Mouse (Mus musculus): Measurements from ENCODE around the gene Trim25. TPM values are rescaled to one million over a fixed set of nuclear protein-coding genes. Genes with fewer than 3 reads are reported as not detected.
"Not testable (repeated sequence)": the region's sequence is repeated elsewhere in the genome, so short reads cannot be mapped to it uniquely, and the experiment has no call there.

The Trim25 gene
- polyA plus RNA-seq, 1 experiment from 2014 or later: 2.8 TPM

DNA sequence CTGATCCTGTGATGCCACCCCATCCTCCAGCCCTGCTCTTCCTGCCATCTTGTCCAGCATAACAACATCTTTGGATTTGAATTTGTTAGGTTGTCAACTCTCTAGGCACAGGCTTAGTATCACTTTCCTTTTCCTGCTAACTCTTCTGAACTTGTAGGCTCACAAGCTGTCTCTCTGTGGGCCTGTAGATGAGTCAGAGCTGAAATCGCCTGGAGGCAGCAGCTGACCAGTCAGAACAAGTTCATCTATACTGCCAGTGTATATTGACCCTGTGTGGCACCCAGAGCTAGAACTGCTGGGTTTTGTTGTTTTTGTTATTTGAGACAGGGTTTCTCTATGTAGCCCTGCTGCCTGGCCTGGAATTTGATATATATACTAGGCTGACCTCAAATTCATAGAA, 32.0 kb downstream of the Trim25 start:
- no peaks in the 10 kb centered on the region for H3K36me3 ChIP-seq
- no peak for ATAC-seq (replicated peaks)
- WGBS: 91% methylated on average over 1 of the region's 1 CpGs
- H3K9ac ChIP-seq (replicated peaks): no peak overlapping the region
- H3K4me2 ChIP-seq (replicated peaks): no peak overlapping the region
- H3K4me3 ChIP-seq: no peak overlapping the region
- no peaks in the 10 kb centered on the region for H3K4me1 ChIP-seq
- H3K27ac ChIP-seq (replicated peaks): no peak overlapping the region
- H3K27me3 ChIP-seq: no peaks in the 10 kb centered on the region
- no peaks in the 10 kb centered on the region for H3K9me3 ChIP-seq

DNA sequence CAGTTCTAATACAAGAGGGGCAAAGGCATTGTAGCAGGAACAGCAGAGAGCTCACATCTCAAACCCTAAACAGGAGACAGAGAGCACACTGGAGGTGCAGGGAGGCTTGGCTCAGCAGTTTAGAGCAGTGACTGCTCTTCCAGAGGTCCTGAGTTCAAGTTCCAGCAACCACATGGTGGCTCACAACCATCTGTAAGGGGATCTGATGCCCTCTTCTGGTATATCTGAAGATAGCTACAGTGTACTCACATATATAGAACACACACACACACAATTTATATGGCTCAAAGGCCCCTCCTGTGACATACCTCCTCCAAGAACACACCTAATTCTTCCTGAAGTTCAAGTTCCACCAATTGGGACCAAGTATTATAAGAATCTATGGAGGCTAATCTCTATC, 35.4 kb downstream of the Trim25 start:
- Histone ChIP-seq H3K36me3 (peaks cover 19% of the 10 kb centered on the region), H3K4me1 (no peaks in the 10 kb centered on the region), H3K4me2 (replicated peaks) (no peak overlapping the region), H3K27me3 (no peaks in the 10 kb centered on the region), H3K9me3 (no peaks in the 10 kb centered on the region), H3K9ac (replicated peaks) (no peak overlapping the region), H3K27ac (replicated peaks) (no peak overlapping the region), H3K4me3 (no peak overlapping the region)
- no peak for ATAC-seq (replicated peaks)

DNA sequence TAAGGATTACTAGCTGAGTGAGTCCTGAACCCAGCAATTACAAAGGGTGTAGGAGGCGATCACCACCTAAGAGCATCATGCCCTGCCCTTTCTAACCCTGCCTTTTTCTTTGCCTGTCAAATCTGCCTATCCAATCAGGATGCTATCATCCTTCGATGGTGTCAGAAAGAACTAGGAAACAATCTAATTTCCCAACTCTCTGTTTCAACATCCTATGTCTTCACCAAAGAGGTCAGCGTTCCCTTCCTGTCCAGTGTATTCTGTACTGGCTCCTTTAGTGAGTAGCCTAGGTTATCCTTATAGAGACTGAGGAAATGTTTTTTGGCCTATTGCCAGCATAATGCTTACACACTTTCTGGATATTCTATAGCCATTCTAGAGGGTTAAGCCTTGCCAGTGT, 36.4 kb downstream of the Trim25 start:
- Histone ChIP-seq H3K4me2 (replicated peaks) (no peak overlapping the region), H3K4me1 (no peaks in the 10 kb centered on the region), H3K9me3 (no peaks in the 10 kb centered on the region), H3K9ac (replicated peaks) (no peak overlapping the region), H3K36me3 (peaks cover 28% of the 10 kb centered on the region), H3K27me3 (no peaks in the 10 kb centered on the region), H3K4me3 (no peak overlapping the region), H3K27ac (replicated peaks) (no peak overlapping the region)
- 81% methylated on average over 3 of the region's 3 CpGs for whole genome bisulfite sequencing
- ATAC-seq (replicated peaks): no peak

DNA sequence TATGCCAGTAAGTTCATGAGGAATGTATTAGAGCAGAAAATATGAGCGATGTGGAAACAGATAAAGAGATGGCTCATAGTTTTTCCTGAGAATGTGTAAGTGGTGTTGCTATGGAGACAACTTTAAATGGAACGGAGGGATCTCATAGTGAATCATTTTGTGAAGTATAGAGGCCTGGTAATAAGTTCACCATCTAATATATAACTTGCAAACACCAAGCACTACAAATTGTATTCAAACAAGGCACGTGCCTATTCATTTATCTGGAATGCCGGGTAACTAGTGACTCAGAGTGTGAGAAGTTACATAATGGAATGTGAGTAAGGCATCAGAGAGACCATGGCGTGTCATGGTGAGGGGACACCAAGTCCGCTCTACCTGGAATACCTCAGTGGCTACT, 39.3 kb downstream of the Trim25 start:
- no peak overlapping the region for H3K4me3 ChIP-seq
- H3K4me2 ChIP-seq (replicated peaks): no peak overlapping the region
- no peaks in the 10 kb centered on the region for H3K27me3 ChIP-seq
- ATAC-seq (replicated peaks): no peak
- H3K9ac ChIP-seq (replicated peaks): no peak overlapping the region
- no peak overlapping the region for H3K27ac ChIP-seq (replicated peaks)
- no peaks in the 10 kb centered on the region for H3K9me3 ChIP-seq
- WGBS: 91% methylated on average over 6 of the region's 6 CpGs
- H3K36me3 ChIP-seq: peaks cover 46% of the 10 kb centered on the region
- H3K4me1 ChIP-seq: no peaks in the 10 kb centered on the region

DNA sequence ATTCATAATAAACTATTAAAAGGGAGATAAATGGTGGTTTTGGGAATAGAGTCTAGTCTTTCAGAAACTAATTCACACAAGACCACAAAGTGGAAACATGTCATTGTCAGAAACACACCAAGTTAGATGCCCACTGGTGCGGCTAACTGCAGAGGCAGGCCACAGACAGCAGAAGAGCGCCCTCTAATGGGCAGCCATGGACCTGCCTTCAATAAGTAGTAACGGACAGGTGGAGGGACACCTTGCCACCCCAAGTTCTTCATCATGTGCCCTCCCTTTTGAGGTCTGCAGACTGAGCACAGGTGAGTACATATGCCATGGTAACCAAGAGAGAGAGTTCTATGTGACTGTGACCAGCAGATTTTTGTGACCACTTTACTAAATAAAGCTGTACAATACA, 40.1 kb downstream of the Trim25 start:
- no peak for ATAC-seq (replicated peaks)
- H3K36me3 ChIP-seq: peaks cover 51% of the 10 kb centered on the region

DNA sequence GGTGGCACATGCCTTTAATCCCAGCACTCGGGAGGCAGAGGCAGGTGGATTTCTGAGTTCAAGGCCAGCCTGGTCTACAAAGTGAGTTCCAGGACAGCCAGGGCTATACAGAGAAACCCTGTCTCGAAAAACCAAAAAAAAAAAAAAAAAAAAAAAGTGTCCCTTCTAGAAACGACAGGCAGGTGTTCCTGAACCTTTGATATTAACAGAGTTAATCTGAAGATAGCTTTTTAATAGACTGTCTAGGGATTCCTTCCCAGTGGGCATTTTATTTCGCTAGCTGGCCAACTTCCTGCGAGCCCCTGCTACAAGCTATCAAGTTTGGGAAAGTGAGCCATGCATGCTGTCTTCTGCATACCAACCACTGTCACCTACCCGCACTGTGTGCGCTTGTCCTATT, 41.9 kb downstream of the Trim25 start:
- H3K4me2 ChIP-seq (replicated peaks); H3K9ac ChIP-seq (replicated peaks); H3K27ac ChIP-seq (replicated peaks); H3K27me3 ChIP-seq; H3K4me3 ChIP-seq; H3K9me3 ChIP-seq; H3K4me1 ChIP-seq; ATAC-seq (replicated peaks): not testable (repeated sequence)
- H3K36me3 ChIP-seq: peaks cover 69% of the 10 kb centered on the region
- WGBS: 92% methylated on average over 6 of the region's 7 CpGs

More for the DNA sequence above, 40.1 kb downstream of the Trim25 start:
- no peak overlapping the region for H3K27ac ChIP-seq (replicated peaks)
- no peaks in the 10 kb centered on the region for H3K9me3 ChIP-seq
- no peak overlapping the region for H3K9ac ChIP-seq (replicated peaks)
- WGBS: 29% methylated on average over 3 of the region's 3 CpGs
- H3K27me3 ChIP-seq: no peaks in the 10 kb centered on the region
- H3K4me3 ChIP-seq: no peak overlapping the region
- no peak overlapping the region for H3K4me2 ChIP-seq (replicated peaks)
- no peaks in the 10 kb centered on the region for H3K4me1 ChIP-seq

DNA sequence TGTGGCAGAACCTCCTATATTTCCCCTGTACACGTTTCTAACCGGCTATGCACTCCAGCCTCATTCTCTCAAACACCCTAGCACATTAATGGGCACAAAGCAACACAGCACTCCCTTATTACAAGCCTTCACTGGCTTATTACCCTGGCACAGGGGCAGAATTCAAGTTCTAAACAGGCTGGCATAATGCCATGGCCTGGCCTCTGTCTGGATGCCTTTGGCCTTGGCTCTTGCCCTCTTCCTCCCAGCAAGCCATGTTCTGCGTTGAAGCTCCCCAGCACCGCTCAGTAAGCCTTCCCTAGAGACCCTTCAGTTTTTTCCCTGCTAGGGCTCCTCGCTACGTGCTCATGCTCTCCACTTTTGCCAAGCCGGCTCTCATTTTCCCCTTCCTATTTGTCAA, 43.9 kb downstream of the Trim25 start:
- Histone ChIP-seq H3K4me2 (replicated peaks) (no peak overlapping the region), H3K36me3 (peaks cover 80% of the 10 kb centered on the region), H3K4me1 (no peaks in the 10 kb centered on the region), H3K9me3 (no peaks in the 10 kb centered on the region), H3K27me3 (no peaks in the 10 kb centered on the region), H3K27ac (replicated peaks) (no peak overlapping the region), H3K4me3 (no peak overlapping the region), H3K9ac (replicated peaks) (no peak overlapping the region)
- no peak for ATAC-seq (replicated peaks)
- 92% methylated on average over 7 of the region's 7 CpGs for WGBS

DNA sequence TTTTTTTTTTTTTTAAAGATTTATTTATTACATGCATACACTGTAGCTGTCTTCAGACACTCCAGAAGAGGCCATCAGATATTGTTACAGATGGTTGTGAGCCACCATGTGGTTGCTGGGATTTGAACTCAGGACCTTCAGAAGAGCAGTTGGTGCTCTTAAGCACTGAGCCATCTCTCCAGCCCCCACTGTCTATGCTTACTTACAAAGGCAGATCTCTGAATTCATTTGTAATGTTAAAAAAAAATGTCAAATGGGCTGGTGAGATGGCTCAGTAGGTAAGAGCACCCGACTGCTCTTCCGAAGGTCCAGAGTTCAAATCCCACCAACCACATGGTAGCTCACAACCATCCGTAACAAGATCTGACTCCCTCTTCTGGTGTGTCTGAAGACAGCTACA, 46.3 kb downstream of the Trim25 start:
- not testable (repeated sequence) for H3K9me3 ChIP-seq; H3K4me2 ChIP-seq (replicated peaks); ATAC-seq (replicated peaks); H3K4me1 ChIP-seq; H3K27me3 ChIP-seq; H3K9ac ChIP-seq (replicated peaks); H3K4me3 ChIP-seq; H3K27ac ChIP-seq (replicated peaks)
- 99% methylated on average over 3 of the region's 3 CpGs for WGBS
- H3K36me3 ChIP-seq: peaks cover 73% of the 10 kb centered on the region

DNA sequence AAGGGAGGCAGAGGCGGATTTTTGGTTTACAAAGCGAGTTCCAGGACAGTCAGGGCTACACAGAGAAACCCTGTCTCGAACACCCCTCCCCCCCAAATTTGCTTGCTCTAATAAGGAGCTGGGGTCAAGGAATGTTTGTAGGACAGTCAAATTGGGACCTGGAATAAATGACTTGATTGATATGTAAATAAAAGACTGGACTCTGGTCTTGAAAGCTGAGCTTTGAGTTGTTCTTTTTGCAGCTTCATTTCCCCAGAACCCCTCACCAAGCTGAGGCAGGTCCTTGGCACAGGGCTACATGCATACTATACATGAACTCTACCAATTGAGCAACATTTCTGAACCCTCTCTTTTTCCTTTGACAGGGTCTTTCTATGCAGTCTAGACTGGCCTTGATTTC, 46.8 kb downstream of the Trim25 start:
- H3K36me3 ChIP-seq: peaks cover 75% of the 10 kb centered on the region
- H3K4me1 ChIP-seq: no peaks in the 10 kb centered on the region
- WGBS: 80% methylated on average over 3 of the region's 3 CpGs

DNA sequence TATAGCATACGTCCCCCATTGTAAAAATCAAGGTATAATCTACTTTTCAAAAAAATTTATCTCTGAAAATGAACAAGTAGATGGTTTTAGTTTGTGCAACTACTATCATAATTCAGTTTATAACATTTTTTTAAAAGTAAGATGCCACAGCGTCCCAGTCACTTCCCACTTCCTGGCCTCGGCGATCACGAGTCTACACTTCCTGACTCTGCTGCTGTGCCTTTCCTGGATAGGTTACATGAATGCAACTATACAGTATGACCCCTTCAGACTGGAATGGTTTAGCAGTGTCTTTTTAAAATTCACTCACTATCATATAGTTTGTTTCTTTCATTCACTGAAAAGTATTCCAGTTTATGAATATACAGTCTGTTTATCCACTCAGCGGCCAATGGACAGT, 52.6 kb downstream of the Trim25 start:
- no peaks in the 10 kb centered on the region for H3K27me3 ChIP-seq
- no peak overlapping the region for H3K4me2 ChIP-seq (replicated peaks)
- H3K4me1 ChIP-seq: peaks cover 7% of the 10 kb centered on the region
- H3K36me3 ChIP-seq: peaks cover 58% of the 10 kb centered on the region
- no peak for ATAC-seq (replicated peaks)
- no peak overlapping the region for H3K27ac ChIP-seq (replicated peaks)
- H3K4me3 ChIP-seq: no peak overlapping the region
- no peaks in the 10 kb centered on the region for H3K9me3 ChIP-seq
- 89% methylated on average over 6 of the region's 6 CpGs for WGBS
- H3K9ac ChIP-seq (replicated peaks): no peak overlapping the region

More for the DNA sequence above, 46.8 kb downstream of the Trim25 start:
- no peak overlapping the region for H3K27ac ChIP-seq (replicated peaks)
- H3K4me3 ChIP-seq: no peak overlapping the region
- no peak overlapping the region for H3K4me2 ChIP-seq (replicated peaks)
- no peaks in the 10 kb centered on the region for H3K9me3 ChIP-seq
- no peak for ATAC-seq (replicated peaks)
- no peaks in the 10 kb centered on the region for H3K27me3 ChIP-seq
- H3K9ac ChIP-seq (replicated peaks): no peak overlapping the region

DNA sequence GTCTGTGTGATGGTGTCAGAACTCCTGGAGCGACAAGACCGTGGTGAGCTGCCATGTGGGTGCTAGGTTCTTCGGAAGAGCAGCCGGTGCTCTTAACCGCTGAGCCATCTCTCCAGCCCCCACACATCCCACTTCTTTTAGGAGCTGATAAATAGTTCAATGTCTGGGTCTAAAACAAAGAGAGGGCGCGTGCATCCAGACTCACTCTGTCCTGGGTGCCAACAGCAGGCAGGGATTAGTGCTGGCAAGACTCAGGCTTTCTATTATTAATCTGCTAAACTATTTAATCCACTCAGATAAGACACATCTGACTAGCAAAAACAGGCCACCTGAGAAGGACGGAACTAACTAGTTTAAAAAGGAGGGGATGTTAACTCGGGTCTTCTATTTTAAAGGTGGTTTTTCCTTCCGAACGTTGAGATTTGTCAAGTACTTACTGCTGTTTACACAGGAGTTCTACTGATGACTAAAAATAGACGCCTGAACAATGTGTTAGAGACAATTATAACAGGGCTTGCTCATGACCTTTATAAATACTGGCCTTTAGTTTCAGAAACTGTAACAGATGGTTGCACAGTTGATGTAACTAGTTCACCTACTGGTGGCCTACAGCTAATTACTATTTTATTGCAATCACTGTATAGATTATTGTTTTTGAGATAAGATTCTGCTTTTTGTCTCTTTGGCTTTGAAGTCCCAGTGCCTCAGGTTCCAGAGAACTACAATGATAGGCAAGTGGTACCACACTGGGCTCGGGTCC, 56.9 kb downstream of the Trim25 start:
- no peak for ATAC-seq (replicated peaks)
- no peaks in the 10 kb centered on the region for H3K27me3 ChIP-seq
- H3K4me3 ChIP-seq: no peak overlapping the region
- no peak overlapping the region for H3K4me2 ChIP-seq (replicated peaks)
- no peaks in the 10 kb centered on the region for H3K9me3 ChIP-seq
- 73% methylated on average over 13 of the region's 13 CpGs for WGBS
- peaks cover 33% of the 10 kb centered on the region for H3K4me1 ChIP-seq
- no peak overlapping the region for H3K27ac ChIP-seq (replicated peaks)
- H3K9ac ChIP-seq (replicated peaks): no peak overlapping the region
- peaks cover 24% of the 10 kb centered on the region; the same call in 1 of the 2 replicates for H3K36me3 ChIP-seq

DNA sequence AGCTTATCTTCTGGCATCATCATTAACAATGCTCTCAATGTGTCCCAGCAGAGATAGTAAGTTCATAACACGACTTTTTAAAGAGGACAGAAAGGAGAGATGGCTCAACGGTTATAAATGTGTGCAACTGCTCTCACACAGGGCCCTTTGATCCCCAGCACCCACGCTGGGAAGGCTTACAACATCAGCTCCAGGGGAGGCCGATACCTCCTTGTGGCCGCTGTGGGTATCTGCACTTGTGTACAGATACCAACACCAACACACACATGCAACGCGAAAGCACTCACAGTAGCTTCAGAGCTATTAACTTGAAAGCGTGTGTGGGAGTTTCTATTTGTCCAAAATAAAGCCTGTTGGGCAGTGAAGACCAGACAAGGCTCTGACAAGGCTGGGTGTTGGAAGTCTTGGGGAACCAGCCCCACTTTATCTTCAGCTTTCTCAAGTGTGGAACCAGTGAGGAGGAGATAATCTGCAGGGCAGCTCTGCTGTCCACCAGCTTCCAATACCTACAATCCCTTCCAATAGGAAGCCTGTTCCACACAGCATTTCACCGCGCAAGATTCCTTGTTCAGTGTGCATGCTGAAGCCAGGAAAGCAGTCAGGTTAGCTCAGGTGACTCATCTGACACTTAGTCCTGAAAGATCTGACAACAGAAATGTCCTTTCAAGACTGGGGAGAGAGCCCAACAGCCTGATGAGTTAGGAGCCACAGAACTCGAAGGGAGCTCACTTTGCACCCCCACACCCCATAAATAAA, 59.5 kb downstream of the Trim25 start:
- Histone ChIP-seq H3K4me2 (replicated peaks) (peak overlapping the region; percentile 85), H3K27me3 (no peaks in the 10 kb centered on the region), H3K4me3 (peak overlapping the region; percentile 87), H3K27ac (replicated peaks) (no peak overlapping the region), H3K9ac (replicated peaks) (peak overlapping the region; percentile 90; the same call in 1 of the 2 replicates), H3K9me3 (no peaks in the 10 kb centered on the region), H3K36me3 (peaks cover 12% of the 10 kb centered on the region; the same call in 1 of the 2 replicates), H3K4me1 (peaks cover 33% of the 10 kb centered on the region)
- ATAC-seq (replicated peaks): no peak
- 79% methylated on average over 11 of the region's 11 CpGs for WGBS

Measured in forebrain, embryonic 15.5 days (tissue).